Mouse (Mus musculus) liver, embryonic 11.5 days (tissue): ENCODE results near the gene Smarcd1. TPM values are rescaled to one million over a fixed set of nuclear protein-coding genes. Genes with fewer than 3 reads are reported as not detected.
A peak's percentile ranks its signal among the peaks of the same experiment; 100 is the strongest.

Source experiments
- ATAC-seq: fragments of 200-750 bp; cut with Nextera tagmentation; replicated peaks from 2 replicates; pipeline ENCODE4 v1.8.0; 2017; ENCODE audit warnings: moderate number of reproducible peaks, mild to moderate bottlenecking, moderate TSS enrichment, moderate library complexity; ENCODE audit not compliant: low FRiP score
- DNase-seq: peaks from one replicate; pipeline ENCODE4 v3.0.0-alpha.2; 2017; ENCODE audit warnings: low spot score
- H3K27ac ChIP-seq: fragments of 300-500 bp; sonication (generic); 2 replicates; pipeline ENCODE4 v1.5.1; 2014; ENCODE audit warnings: mild to moderate bottlenecking, low read depth, low read length, control low read depth
- H3K27me3 ChIP-seq: fragments of 300-500 bp; sonication (generic); replicated peaks from 2 replicates; pipeline ENCODE4 v1.6.1; 2014; ENCODE audit warnings: low read length, mixed read lengths; ENCODE audit not compliant: control insufficient read depth, insufficient read depth
- H3K36me3 ChIP-seq: fragments of 300-500 bp; sonication (generic); 2 replicates; pipeline ENCODE4 v1.6.1; 2014; ENCODE audit warnings: mild to moderate bottlenecking, low read length, moderate library complexity, mixed read lengths; ENCODE audit not compliant: control insufficient read depth, insufficient read depth
- H3K4me1 ChIP-seq: fragments of 300-500 bp; sonication (generic); replicated peaks from 2 replicates; pipeline ENCODE4 v1.6.1; 2014; ENCODE audit warnings: low read length, mixed read lengths; ENCODE audit not compliant: control insufficient read depth, insufficient read depth
- H3K4me2 ChIP-seq: fragments of 300-500 bp; sonication (generic); 2 replicates; pipeline ENCODE4 v1.6.1; 2014; ENCODE audit warnings: mild to moderate bottlenecking, control low read depth, moderate library complexity
- H3K4me3 ChIP-seq: fragments of 300-500 bp; sonication (generic); 2 replicates; pipeline ENCODE4 v1.5.1; 2014; ENCODE audit warnings: low read depth, low read length, control low read depth
- H3K9ac ChIP-seq: fragments of 300-500 bp; sonication (generic); 2 replicates; pipeline ENCODE4 v1.6.1; 2014; ENCODE audit warnings: low read depth, low read length, control low read depth
- H3K9me3 ChIP-seq: fragments of 300-500 bp; sonication (generic); 2 replicates; pipeline ENCODE4 v1.6.1; 2016; ENCODE audit warnings: low read length, inconsistent platforms, mixed read lengths; ENCODE audit not compliant: control insufficient read depth
- WGBS: fragments of 180-500 bp; shearing (Covaris S2); extraction: QIAGEN DNeasy Blood & Tissue Kit; methylation state at CpG from one replicate; pipeline ENCODE4 v1.1.7; 2014; 5-methylcytosine and 5-hydroxymethylcytosine counted together
- polyA plus RNA-seq: library from polyadenylated mRNA; unstranded; fragments of >200 nt; fragmentation: Nextera tagmentation; extraction: Ambion mirVana; gene quantifications from 2 replicates; pipeline ENCODE4 v1.2.1, GENCODE M21; 2014

Gene Smarcd1
- polyA plus RNA-seq, 1 experiment from 2014 or later, result 26.7 TPM

GRCm38 (mm10) chr15:99705440-99706048 is 3.6 kb downstream of the Smarcd1 start, which contains the start of gene Gm17349:
Gm17349 (minus strand) TSS chr15:99705490.
- Histone ChIP-seq H3K4me3 (no peak within 1 kb of the TSS), H3K27ac (peak within 1 kb of the TSS; percentile 25; the same call in 1 of the 2 replicates), H3K9me3 (no peaks in the 10 kb centered on the region), H3K4me1 (peaks cover 26% of the 10 kb centered on the region), H3K4me2 (peak within 1 kb of the TSS; percentile 33), H3K36me3 (peaks cover 37% of the 10 kb centered on the region), H3K9ac (0 out of 2 replicates have a peak within 1 kb of the TSS, but pooled peaks have one; percentile 14), H3K27me3 (no peaks in the 10 kb centered on the region)
- DNase-seq (no peak), ATAC-seq (no peak)
- 65% methylated on average over 11 of the region's 11 CpGs for WGBS

GRCm38 (mm10) chr15:99708176-99708575 is 6.2 kb downstream of the Smarcd1 start:
- H3K4me3 ChIP-seq, result no peak overlapping the region
- no peak overlapping the region for H3K27ac ChIP-seq
- H3K9me3 ChIP-seq, result no peaks in the 10 kb centered on the region
- no peaks in the 10 kb centered on the region for H3K27me3 ChIP-seq
- H3K9ac ChIP-seq, result no peak overlapping the region
- peaks cover 11% of the 10 kb centered on the region for H3K4me1 ChIP-seq
- H3K4me2 ChIP-seq, result no peak overlapping the region
- peaks cover 49% of the 10 kb centered on the region for H3K36me3 ChIP-seq
- WGBS, result 92% methylated on average over 13 of the region's 13 CpGs
- DNase-seq (no peak), ATAC-seq (no peak)

GRCm38 (mm10) chr15:99710221-99711190 is 8.6 kb downstream of the Smarcd1 start:
- Histone ChIP-seq H3K27me3 (no peaks in the 10 kb centered on the region), H3K9ac (no peak overlapping the region), H3K4me3 (no peak overlapping the region), H3K36me3 (peaks cover 55% of the 10 kb centered on the region), H3K9me3 (no peaks in the 10 kb centered on the region), H3K4me2 (no peak overlapping the region), H3K4me1 (no peaks in the 10 kb centered on the region), H3K27ac (no peak overlapping the region)
- DNase-seq (no peak), ATAC-seq (no peak)
- 86% methylated on average over 10 of the region's 10 CpGs for WGBS

GRCm38 (mm10) chr15:99711491-99711890 is 9.6 kb downstream of the Smarcd1 start:
- Histone ChIP-seq H3K9me3 (no peaks in the 10 kb centered on the region), H3K36me3 (peaks cover 57% of the 10 kb centered on the region), H3K4me3 (no peak overlapping the region), H3K27ac (no peak overlapping the region), H3K9ac (no peak overlapping the region), H3K4me1 (0 out of 2 replicates have a peak, but pooled peaks cover 3% of the 10 kb centered on the region), H3K27me3 (no peaks in the 10 kb centered on the region), H3K4me2 (no peak overlapping the region)
- DNase-seq, result no peak
- WGBS, result 69% methylated on average over 3 of the region's 3 CpGs
- ATAC-seq, result no peak

- Histone ChIP-seq H3K4me3 (no peak overlapping the region), H3K27ac (no peak overlapping the region), H3K9me3 (no peaks in the 10 kb centered on the region), H3K27me3 (no peaks in the 10 kb centered on the region), H3K9ac (no peak overlapping the region), H3K4me1 (peaks cover 3% of the 10 kb centered on the region; the same call in 1 of the 2 replicates), H3K36me3 (peaks cover 48% of the 10 kb centered on the region), H3K4me2 (no peak overlapping the region)
- ATAC-seq (no peak), DNase-seq (no peak)
- 82% methylated on average over 13 of the region's 13 CpGs for WGBS
These were observed 11.0 kb downstream of the Smarcd1 start for GRCm38 (mm10) chr15:99712666-99713559.

GRCm38 (mm10) chr15:99713569-99713968 is 11.6 kb downstream of the Smarcd1 start:
- no peak for DNase-seq
- no peak for ATAC-seq
- H3K9me3 ChIP-seq, result no peaks in the 10 kb centered on the region
- H3K4me3 ChIP-seq, result no peak overlapping the region
- no peak overlapping the region for H3K4me2 ChIP-seq
- H3K27ac ChIP-seq, result no peak overlapping the region
- H3K27me3 ChIP-seq, result no peaks in the 10 kb centered on the region
- peaks cover 6% of the 10 kb centered on the region; the same call in 1 of the 2 replicates for H3K4me1 ChIP-seq
- 93% methylated on average over 3 of the region's 3 CpGs for WGBS
- peaks cover 42% of the 10 kb centered on the region for H3K36me3 ChIP-seq
- no peak overlapping the region for H3K9ac ChIP-seq

GRCm38 (mm10) chr15:99714206-99714605 is 12.3 kb downstream of the Smarcd1 start:
- Histone ChIP-seq H3K4me1 (peaks cover 6% of the 10 kb centered on the region; the same call in 1 of the 2 replicates), H3K9ac (no peak overlapping the region), H3K27ac (no peak overlapping the region), H3K27me3 (no peaks in the 10 kb centered on the region), H3K9me3 (no peaks in the 10 kb centered on the region), H3K4me3 (no peak overlapping the region), H3K36me3 (peaks cover 36% of the 10 kb centered on the region), H3K4me2 (no peak overlapping the region)
- WGBS, result 69% methylated on average over 4 of the region's 4 CpGs
- ATAC-seq (no peak), DNase-seq (no peak)

- WGBS, result 41% methylated on average over 7 of the region's 7 CpGs
- H3K4me1 ChIP-seq, result peaks cover 6% of the 10 kb centered on the region; the same call in 1 of the 2 replicates
- no peak overlapping the region for H3K4me2 ChIP-seq
- ATAC-seq (0 out of 2 replicates have a peak, but pooled peaks have one; percentile 16), DNase-seq (no peak)
- no peaks in the 10 kb centered on the region for H3K9me3 ChIP-seq
- H3K36me3 ChIP-seq, result peaks cover 32% of the 10 kb centered on the region
- no peaks in the 10 kb centered on the region for H3K27me3 ChIP-seq
- H3K9ac ChIP-seq, result no peak overlapping the region
- no peak overlapping the region for H3K4me3 ChIP-seq
- no peak overlapping the region for H3K27ac ChIP-seq
These were observed 12.9 kb downstream of the Smarcd1 start for GRCm38 (mm10) chr15:99714858-99715257.
